Mouse (Mus musculus) liver, embryonic 14.5 days (tissue): ENCODE data around the gene 1700025C18Rik. TPM values are rescaled to one million over a fixed set of nuclear protein-coding genes. Genes with fewer than 3 reads are reported as not detected.

Source experiments
- ATAC-seq: fragments of 200-750 bp; cut with Nextera tagmentation; 2 replicates; pipeline ENCODE4 v1.8.0; 2017; ENCODE audit warnings: moderate number of reproducible peaks, mild to moderate bottlenecking, moderate library complexity; ENCODE audit not compliant: insufficient read depth
- DNase-seq, 3 experiments: peaks; one replicate each; pipeline ENCODE4 v3.0.0-alpha.2; 2012 to 2013; ENCODE audit warnings: low read depth in 3 of 3, low spot score in 3 of 3
- H3K27ac ChIP-seq: fragments of 300-500 bp; sonication (generic); 2 replicates; pipeline ENCODE4 v1.5.1; 2014; ENCODE audit warnings: moderate library complexity, mild to moderate bottlenecking, control low read depth, inconsistent platforms
- H3K27me3 ChIP-seq: fragments of 300-500 bp; sonication (generic); 2 replicates; pipeline ENCODE4 v1.6.1; 2014; ENCODE audit warnings: mild to moderate bottlenecking, low read length, moderate library complexity; ENCODE audit not compliant: control insufficient read depth, insufficient read depth
- H3K36me3 ChIP-seq: fragments of 300-500 bp; sonication (generic); replicated peaks from 2 replicates; pipeline ENCODE4 v1.6.1; 2014; ENCODE audit warnings: low read depth; ENCODE audit not compliant: control insufficient read depth, insufficient read depth
- H3K4me1 ChIP-seq, 2 experiments: fragments of 200-500 bp in 1 of 2; fragments of 300-500 bp in 1 of 2; sonication (generic) in 1 of 2; replicated peaks; 2 replicates each; pipeline ENCODE4 v1.6.1; 2012 to 2014; ENCODE audit warnings: antibody characterized with exemption in 1 of 2, inconsistent platforms in 1 of 2, low read length in 1 of 2; ENCODE audit not compliant: control insufficient read depth in 2 of 2, insufficient read depth in 2 of 2
- H3K4me2 ChIP-seq: fragments of 300-500 bp; sonication (generic); 2 replicates; pipeline ENCODE4 v1.6.1; 2014; ENCODE audit warnings: low read depth, mild to moderate bottlenecking, control low read depth, moderate library complexity
- H3K4me3 ChIP-seq, 2 experiments: fragments of 200-500 bp in 1 of 2; fragments of 300-500 bp in 1 of 2; sonication (generic) in 1 of 2; 2 replicates each; pipeline ENCODE4 v1.5.1; 2012 to 2014; ENCODE audit warnings: low read depth in 2 of 2, low read length in 2 of 2, mild to moderate bottlenecking in 2 of 2, control low read depth in 1 of 2, inconsistent platforms in 1 of 2, moderate library complexity in 1 of 2; ENCODE audit not compliant: insufficient read depth in 1 of 2
- H3K9ac ChIP-seq: fragments of 300-500 bp; sonication (generic); replicated peaks from 2 replicates; pipeline ENCODE4 v1.6.1; 2014; ENCODE audit warnings: mild to moderate bottlenecking, control low read depth, moderate library complexity
- H3K9me3 ChIP-seq: fragments of 300-500 bp; sonication (generic); 2 replicates; pipeline ENCODE4 v1.6.1; 2016; ENCODE audit warnings: low read length, mixed read lengths; ENCODE audit not compliant: control insufficient read depth
- CTCF ChIP-seq: IDR thresholded peaks from 2 replicates; pipeline ENCODE4 v1.5.1; 2016; ENCODE audit warnings: antibody characterized with exemption, low read depth, control low read depth
- EP300 ChIP-seq: IDR thresholded peaks from 2 replicates; pipeline ENCODE4 v1.6.1; 2016; ENCODE audit warnings: antibody characterized with exemption, low read depth
- WGBS: fragments of 180-500 bp; shearing (Covaris S2); extraction: QIAGEN DNeasy Blood & Tissue Kit; methylation state at CpG from one replicate; pipeline ENCODE4 v1.1.7; 2014; ENCODE audit not compliant: insufficient replicate concordance; 5-methylcytosine and 5-hydroxymethylcytosine counted together
- polyA plus RNA-seq, 2 experiments: library from polyadenylated mRNA; depleted of rRNA in 1 of 2; stranded (reverse) in 1 of 2; unstranded in 1 of 2; fragments of >200 nt; fragmentation: Nextera tagmentation in 1 of 2; extraction: Ambion mirVana in 1 of 2; gene quantifications; 2 replicates each; pipeline versions ENCODE4 v1.2.1 to v1.2.3; 2012 to 2014

The 1700025C18Rik gene
- polyA plus RNA-seq, 2 experiments, result not detected

- WGBS, result 21% methylated on average over 7 of the region's 7 CpGs
Observed at GRCm38 (mm10) chr2:165081257-165081656, 9.3 kb downstream of the 1700025C18Rik start.

GRCm38 (mm10) chr2:165080657-165081056, 9.9 kb downstream of the 1700025C18Rik start:
- H3K36me3 ChIP-seq, result no peaks in the 10 kb centered on the region
- no peak overlapping the region for H3K4me3 ChIP-seq
- ATAC-seq (no peak), DNase-seq (no peak)
- no peaks in the 10 kb centered on the region for H3K9me3 ChIP-seq
- no peak overlapping the region for H3K9ac ChIP-seq
- no peak overlapping the region for H3K27ac ChIP-seq
- TF ChIP-seq EP300 (no peak), CTCF (no peak)
- WGBS, result 17% methylated on average over 9 of the region's 9 CpGs
- H3K4me2 ChIP-seq, result no peak overlapping the region
- H3K4me1 ChIP-seq, result no peaks in the 10 kb centered on the region
- peaks cover 14% of the 10 kb centered on the region for H3K27me3 ChIP-seq

More at GRCm38 (mm10) chr2:165081257-165081656, 9.3 kb downstream of the 1700025C18Rik start:
- ATAC-seq (no peak), DNase-seq (no peak)
- no peaks in the 10 kb centered on the region for H3K4me1 ChIP-seq
- no peak overlapping the region for H3K4me3 ChIP-seq
- no peak for TF ChIP-seq EP300
- no peak for TF ChIP-seq CTCF
- H3K9me3 ChIP-seq, result no peaks in the 10 kb centered on the region
- no peak overlapping the region for H3K9ac ChIP-seq
- no peak overlapping the region for H3K4me2 ChIP-seq
- no peak overlapping the region for H3K27ac ChIP-seq
- H3K27me3 ChIP-seq, result peaks cover 14% of the 10 kb centered on the region
- no peaks in the 10 kb centered on the region for H3K36me3 ChIP-seq

GRCm38 (mm10) chr2:165078605-165079004, 11.9 kb downstream of the 1700025C18Rik start:
- Histone ChIP-seq H3K9me3 (no peaks in the 10 kb centered on the region), H3K4me2 (no peak overlapping the region), H3K4me1 (no peaks in the 10 kb centered on the region), H3K27ac (no peak overlapping the region), H3K36me3 (no peaks in the 10 kb centered on the region), H3K4me3 (no peak overlapping the region), H3K9ac (no peak overlapping the region), H3K27me3 (peaks cover 14% of the 10 kb centered on the region)
- DNase-seq (no peak), ATAC-seq (no peak)
- TF ChIP-seq EP300 (no peak), CTCF (peak; percentile 39)
- WGBS, result 27% methylated on average over 10 of the region's 10 CpGs

- H3K4me3 ChIP-seq, result no peak overlapping the region
- no peak for DNase-seq
- no peaks in the 10 kb centered on the region for H3K36me3 ChIP-seq
- no peaks in the 10 kb centered on the region for H3K4me1 ChIP-seq
- 42% methylated on average over 8 of the region's 8 CpGs for WGBS
- peaks cover 14% of the 10 kb centered on the region for H3K27me3 ChIP-seq
- H3K9ac ChIP-seq, result no peak overlapping the region
- no peaks in the 10 kb centered on the region for H3K9me3 ChIP-seq
- no peak for TF ChIP-seq CTCF
- TF ChIP-seq EP300, result no peak
- H3K27ac ChIP-seq, result no peak overlapping the region
- no peak for ATAC-seq
- no peak overlapping the region for H3K4me2 ChIP-seq
Observed at GRCm38 (mm10) chr2:165078045-165078444, 12.5 kb downstream of the 1700025C18Rik start.

- 5% methylated on average over 9 of the region's 9 CpGs for WGBS
- Histone ChIP-seq H3K36me3 (no peaks in the 10 kb centered on the region), H3K9me3 (no peaks in the 10 kb centered on the region), H3K4me2 (no peak overlapping the region), H3K4me3 (no peak overlapping the region), H3K4me1 (no peaks in the 10 kb centered on the region), H3K9ac (no peak overlapping the region), H3K27ac (no peak overlapping the region), H3K27me3 (peaks cover 14% of the 10 kb centered on the region)
- ATAC-seq (no peak), DNase-seq (no peak)
- TF ChIP-seq EP300 (no peak), CTCF (no peak)
Observed at GRCm38 (mm10) chr2:165077055-165077454, 13.5 kb downstream of the 1700025C18Rik start.
